Mouse (Mus musculus) kidney, postnatal 10 days (tissue): ENCODE results near the gene Arhgef3.
"Not testable (repeated sequence)": the region's sequence is repeated elsewhere in the genome, so short reads cannot be mapped to it uniquely, and the experiment has no call there.

Source experiments
- DNase-seq: peaks from one replicate; pipeline ENCODE4 v3.0.0; 2021; ENCODE audit warnings: mixed read lengths

Gene Arhgef3

DNA sequence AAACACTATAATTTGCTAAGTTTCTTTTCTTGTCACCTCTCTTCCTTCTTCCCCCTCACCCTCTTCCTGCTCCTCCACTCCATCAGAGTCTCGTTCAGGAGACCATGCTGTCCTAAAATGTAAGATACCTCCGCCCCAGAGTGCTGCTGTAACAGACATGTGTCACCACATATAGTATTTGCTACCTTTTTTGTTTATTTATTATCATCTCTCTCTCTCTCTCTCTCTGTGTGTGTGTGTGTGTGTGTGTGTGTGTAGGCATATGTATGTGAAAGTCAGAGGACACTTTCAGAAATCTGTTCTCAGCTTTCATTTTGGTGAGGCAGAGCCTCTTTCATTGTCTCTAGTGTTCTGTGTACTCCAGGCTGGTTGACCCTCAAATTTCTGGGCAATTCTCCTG, 119.0 kb downstream of the Arhgef3 start:
- DNase-seq = no peak

DNA sequence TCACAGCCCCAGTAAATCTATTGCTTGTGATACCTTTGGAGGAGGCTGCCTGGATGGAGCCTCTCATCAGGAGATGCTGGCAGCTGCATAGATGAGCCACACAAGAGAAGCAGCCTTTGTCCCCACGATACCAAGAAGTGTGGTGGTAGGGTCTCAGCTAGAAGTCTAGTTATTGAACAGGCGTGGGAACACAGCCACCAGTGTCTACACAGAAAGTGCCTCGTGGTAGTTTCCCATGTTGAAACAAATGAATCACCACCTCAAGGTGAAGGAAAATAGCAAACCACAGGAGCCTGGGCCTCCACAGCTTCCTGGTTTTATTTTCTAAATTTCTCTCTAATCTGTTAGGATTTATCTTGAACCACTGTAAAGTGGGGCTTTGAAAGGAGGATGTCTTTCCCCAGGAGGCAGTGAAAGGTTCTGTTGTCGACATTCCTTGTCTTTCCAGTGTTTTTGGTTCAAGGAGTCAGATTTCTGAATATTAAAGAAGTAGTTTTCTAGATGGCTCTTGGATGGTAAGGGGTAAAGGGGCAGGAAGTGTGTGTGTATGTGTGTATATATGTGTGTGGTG, 119.7 kb downstream of the Arhgef3 start:
- DNase-seq = no peak

DNA sequence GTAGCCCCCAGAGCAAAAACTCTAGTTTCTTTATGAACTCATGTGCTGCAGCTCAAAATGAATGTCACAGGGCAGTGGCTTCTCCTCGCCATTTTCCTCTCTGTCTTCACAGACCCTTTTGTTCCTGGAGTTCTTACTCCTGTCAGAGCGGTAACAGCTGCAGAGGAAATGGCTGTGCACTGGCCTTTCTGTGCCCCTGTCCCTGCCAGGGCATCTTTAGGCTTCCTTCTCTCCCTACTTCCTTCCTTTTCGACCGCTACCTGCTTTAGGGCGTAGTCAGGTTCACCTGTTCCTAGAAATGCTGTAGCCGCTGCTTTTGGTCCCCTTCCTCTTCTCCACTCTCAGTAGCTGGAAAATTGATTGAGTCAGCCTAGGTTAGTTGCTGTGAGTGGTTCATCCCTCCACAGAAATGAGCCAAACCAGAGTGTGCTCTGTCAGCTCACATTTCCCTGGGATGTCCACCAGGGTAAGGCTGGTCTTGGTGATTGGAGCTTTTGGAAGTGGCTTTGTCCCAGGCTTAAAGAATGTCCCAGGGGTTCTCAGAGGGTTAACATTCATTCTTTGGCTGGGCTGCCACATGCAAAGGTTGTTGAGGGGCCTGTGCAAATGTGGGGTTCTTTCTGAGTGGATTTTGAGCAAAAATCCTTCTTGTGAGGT, 121.3 kb downstream of the Arhgef3 start:
- peak; percentile 39 for DNase-seq

DNA sequence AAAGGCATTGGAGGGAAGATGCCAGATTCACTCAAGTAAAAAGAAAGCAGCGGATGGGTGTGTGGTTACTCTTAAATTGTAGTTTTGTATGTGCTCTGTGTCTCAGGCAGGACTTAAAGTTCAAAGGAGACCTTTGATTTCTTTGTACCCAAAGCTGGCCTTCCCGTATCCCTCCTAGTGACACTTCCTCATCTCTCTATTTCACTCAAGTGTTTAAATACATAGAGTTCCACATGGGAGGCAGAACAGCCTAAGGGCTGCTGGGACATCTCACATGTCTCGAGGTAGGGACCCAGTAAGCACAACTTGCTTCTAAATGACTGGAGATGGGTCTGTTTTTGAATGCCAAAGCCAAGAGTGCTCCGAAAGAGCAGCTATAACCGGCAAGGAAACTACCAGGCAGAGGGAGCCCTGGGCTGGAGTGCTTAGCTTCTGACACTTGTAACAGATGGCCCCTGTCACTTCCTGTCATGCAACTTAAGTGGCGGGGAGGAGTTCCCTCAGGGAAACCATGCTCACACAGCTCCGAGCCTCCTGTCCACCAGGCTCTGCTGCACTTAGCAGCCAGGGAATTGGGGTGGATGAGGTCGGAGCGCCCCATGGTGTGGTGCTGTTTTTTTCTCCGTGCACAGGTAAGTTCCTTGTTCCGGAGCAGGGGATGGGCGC, 123.0 kb downstream of the Arhgef3 start:
- peak; percentile 87 for DNase-seq

DNA sequence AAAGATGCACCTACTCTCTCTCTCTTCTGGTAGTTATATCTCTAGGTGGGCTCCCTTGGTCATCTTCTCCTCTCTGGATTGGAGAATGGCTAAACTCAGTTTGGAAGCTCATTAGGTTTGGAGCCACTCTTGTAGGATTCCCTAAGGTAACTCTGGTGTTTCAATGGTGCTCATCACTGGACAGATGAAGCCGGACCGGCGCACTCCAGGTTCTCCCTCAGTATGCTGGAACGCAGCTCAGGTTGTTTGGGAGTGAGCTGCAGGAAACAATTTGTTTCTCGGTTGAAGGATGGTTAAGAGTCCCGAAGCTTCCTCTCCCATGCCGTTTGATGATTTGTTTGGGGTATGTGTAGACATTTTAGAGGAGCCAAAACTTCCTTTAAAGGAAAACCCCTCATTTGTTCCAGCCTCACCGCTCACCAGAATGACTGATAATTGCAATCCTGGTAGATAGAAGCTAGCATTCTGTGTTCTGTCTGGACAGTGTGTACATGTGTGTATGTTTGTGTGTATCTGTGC, 124.0 kb downstream of the Arhgef3 start:
- DNase-seq = no peak

DNA sequence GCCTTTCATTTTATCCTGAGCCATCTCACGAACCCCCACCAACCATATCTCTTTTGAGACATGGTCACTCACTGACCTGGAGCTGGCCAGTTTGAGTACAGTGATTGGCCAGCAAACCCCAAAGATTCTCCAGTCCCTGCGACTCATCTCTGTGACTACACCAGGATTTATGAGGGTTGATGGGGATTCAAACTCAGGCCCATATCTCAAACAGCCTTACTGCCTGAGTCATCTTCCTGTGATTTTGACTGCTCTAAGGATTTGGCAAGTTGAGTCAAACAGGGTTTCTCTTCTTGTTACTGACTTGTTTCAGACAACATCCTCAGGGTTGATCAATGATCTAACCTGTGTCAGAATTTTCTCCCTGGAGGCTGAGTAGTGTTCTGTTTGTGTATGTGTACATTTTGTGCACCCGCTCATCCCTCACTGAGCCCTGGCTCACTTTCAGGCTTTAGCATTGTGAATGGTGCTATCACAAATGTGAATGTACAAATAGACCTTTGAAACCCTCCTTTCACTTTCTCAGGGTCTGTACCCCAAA, 124.9 kb downstream of the Arhgef3 start:
- no peak for DNase-seq

DNA sequence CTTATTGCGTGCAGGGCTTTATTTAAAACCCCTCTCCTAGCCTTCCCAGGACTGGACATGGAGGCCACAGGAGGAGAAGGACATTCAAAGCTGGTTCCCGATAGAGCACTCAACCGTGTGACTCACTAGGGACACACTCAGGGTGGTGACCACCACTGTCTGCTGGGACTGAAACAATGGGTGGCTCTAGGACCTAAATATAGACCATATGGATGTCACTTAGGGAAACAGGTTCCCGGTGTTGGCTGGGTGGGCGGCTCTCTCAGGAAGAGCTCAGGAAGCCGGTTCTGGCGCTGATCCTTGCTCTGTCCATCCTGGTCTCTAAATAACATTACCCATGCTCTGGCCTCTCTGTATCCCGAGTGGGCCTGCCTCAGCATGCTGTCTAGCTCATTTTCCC, 127.6 kb downstream of the Arhgef3 start:
- DNase-seq = peak; percentile 60

DNA sequence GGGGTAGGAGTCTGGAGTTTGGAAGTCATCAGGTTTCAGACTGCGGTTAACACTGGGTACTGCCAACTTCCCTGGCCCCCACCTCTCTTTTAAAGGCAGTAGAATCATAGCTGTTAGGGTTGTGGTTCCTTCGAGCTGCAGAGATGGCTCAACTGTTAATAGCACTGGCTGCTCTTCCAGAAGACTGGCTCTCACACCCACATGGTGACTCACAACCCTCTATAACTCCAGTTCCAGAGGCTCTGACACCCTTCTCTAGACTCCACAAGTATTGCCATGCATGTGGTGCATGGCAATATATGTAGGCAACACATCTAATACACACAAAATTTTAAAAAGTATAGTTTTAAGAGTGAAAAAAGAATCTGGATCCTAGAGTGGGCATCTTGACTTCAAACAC, 128.1 kb downstream of the Arhgef3 start:
- no peak for DNase-seq

DNA sequence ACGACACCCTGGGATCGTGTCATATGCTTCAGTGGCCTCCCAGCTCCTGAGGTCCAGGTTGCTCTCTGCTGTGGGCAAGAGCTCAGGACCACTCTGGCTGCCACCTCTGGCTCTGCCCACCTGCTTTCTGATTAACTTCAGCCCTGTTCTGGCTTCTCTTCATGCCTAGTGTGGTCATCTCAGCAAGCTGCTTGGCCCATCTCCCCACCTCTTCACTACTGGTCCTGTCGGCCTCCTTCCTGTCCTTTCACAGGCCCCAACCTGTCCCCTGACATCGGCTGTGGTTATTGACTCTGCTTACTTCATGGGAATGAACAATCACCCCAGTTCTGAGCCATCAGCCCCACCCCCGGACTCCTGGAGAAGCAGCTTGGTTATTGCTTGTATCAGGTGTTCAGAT, 128.9 kb downstream of the Arhgef3 start:
- no peak for DNase-seq

DNA sequence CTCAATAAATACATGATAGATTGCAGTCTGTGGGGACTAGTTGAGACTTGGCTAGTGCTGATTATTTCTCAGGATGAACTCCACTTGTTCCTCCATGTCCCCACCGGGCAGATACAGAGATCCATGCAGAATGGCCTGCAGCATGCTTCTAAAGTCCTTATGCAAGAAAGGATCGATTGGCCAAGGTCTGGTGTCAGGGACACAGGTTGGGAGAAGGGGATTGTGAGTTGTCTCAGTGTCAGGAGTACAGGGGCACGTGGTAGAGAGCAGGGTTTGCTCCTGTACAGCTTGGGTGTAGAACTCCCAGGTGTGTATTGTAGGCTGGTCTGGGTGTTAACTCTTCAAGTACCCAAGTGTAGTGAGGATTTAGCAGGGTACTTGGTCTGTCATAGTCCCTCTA, 130.2 kb downstream of the Arhgef3 start:
- no peak for DNase-seq

DNA sequence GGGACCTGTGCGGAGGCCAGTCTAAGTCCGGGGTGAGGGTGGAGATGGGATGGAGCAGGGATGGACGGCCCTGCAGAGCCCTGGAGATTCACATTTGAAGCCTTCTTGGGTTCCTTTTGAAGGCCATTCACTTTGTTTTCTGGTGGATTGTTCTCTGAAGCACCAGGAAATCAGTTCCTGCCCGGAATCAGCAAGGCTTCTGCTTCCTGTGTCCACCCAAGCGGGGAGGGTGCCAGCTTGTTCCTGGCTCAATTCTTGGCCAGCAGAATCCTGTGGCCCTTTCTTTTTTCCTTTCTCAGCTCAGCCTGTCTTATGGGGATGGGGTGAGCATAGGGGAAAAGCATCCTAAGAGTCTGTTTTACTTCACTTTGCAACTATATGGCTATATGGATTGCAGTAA, 131.7 kb downstream of the Arhgef3 start:
- peak; percentile 53 for DNase-seq

DNA sequence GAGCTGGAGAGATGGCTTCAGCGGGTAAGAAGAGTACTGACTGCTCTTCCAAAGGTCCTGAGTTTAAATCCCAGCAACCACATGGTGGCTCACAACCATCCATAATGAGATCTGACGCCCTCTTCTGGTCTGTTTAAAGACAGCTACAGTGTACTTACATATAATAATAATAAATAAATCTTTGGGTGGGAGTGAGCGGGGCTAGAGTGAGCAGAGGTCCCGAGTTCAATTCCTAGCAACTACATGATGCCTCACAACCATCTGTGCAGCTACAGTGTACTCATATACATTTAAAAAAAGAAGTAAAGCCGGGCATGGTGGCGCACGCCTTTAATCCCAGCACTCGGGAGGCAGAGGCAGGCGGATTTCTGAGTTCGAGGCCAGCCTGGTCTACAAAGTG, 132.2 kb downstream of the Arhgef3 start:
- DNase-seq = not testable (repeated sequence)

DNA sequence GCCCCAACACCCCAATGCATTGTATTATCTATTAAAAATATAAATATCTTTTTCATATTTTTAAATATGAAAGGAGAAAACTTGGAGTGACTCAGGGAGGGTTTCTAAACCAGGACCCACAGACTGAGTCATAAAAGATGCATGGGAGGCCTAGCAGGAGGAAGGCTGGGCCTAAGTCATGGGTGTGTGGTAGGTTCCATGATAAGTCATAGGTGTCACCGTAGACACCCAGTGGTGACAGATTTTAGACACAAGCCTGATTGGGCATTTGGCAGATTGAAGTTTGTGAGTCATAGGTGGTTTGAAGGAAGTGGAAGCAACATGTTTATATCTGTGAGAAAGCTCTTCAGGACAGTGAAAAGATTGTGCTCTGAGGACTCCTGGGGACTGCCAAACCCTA, 134.4 kb downstream of the Arhgef3 start:
- DNase-seq = no peak

DNA sequence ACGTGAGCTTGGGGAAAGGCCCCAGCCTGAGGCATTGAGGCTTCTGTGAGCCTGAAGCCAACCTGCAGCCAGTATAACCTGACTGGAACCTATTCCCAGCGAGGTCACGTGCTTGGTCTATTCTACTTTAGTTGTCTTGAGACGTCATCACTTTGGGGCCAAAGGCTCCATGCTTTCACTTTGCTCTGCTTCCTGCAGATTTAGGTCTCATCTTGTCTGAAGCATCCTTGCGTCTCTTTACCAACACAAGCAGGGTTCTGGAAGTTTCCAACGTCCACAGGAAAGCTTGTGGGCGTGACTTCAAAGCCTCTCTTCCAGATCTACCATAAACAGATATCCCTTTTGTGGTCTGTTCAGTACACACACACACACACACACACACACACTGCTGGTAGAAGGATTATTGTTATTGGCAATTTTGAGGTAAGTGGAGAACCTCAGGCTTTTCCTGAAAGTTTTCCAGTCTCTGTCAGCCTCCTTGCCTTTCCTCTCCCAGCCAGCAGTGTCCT, 135.6 kb downstream of the Arhgef3 start:
- no peak for DNase-seq

DNA sequence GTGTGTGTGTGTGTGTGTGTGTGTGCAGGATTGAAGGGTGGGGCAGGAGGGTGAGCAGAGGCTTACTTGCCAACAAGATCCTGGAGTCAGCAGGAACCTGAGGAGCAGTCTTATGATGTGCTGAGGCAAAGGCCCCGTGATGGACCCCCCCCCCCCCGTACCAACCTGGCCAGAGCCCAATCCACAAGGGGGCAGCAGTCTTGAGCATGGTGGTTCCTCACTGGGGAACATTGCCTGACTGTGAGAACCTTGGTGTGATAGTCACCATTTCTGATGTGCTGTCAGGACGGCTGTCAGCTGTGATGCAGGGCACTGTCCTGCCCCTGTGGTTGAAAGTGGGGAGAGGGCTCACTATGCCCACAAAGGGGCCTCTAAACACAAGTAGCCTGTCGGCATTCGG, 138.7 kb downstream of the Arhgef3 start:
- DNase-seq = no peak

DNA sequence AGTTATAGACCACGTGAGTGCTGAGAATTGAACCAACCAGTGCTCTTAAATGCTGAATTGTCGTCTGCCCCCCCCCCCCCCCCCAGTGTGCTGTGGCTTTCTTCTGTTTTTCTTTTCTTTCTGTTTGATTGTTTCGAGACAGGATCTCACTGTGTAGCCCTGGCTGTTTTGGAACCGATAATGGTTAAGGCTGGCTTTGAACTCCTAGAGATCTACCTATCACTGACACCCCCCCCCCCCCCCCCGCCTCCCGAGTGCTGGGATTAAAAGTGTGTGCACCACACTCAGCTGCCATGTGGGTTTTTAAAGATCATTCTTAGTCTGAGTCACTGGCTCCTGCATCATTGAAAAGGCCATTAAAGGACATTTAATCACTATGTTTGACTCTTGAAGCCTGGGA, 147.7 kb downstream of the Arhgef3 start:
- DNase-seq = no peak

DNA sequence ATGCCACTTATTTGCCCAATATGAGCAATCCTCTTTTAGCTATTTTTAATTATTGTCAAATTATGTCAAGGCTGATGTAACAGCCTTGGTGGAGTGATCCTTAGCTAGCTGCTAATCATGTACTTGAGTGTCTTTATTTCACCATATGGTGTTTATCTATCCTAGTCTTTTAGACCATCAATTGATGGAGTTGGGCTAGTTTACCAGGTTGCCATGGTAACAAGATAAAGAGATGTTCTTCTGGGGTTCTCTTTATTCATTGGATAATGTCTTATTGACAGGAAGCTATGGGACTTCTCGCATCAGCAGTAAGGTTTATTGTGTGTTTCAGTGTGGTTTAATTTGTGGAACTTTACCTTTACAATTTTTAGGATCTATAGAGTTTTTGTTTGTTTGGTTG, 151.9 kb downstream of the Arhgef3 start:
- no peak for DNase-seq

DNA sequence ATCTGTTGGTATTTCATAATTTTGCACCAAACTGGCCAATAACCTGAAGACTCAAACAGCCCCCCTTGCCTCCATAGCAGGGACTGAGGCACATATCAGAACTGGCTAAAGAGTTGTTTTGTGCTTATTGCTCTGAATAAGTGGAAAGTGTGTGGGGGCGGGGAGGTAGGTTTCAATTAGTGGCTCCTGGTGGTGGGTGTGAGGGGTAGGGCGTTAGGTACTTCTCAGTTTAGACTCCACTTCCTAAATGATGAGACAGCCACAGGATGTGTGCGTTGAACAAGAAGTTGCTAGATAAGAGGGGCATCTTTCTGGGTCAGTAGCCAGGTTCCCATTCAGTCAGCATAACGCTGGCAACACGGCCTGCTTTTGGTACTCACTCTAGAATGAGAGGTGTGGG, 153.4 kb downstream of the Arhgef3 start:
- no peak for DNase-seq

DNA sequence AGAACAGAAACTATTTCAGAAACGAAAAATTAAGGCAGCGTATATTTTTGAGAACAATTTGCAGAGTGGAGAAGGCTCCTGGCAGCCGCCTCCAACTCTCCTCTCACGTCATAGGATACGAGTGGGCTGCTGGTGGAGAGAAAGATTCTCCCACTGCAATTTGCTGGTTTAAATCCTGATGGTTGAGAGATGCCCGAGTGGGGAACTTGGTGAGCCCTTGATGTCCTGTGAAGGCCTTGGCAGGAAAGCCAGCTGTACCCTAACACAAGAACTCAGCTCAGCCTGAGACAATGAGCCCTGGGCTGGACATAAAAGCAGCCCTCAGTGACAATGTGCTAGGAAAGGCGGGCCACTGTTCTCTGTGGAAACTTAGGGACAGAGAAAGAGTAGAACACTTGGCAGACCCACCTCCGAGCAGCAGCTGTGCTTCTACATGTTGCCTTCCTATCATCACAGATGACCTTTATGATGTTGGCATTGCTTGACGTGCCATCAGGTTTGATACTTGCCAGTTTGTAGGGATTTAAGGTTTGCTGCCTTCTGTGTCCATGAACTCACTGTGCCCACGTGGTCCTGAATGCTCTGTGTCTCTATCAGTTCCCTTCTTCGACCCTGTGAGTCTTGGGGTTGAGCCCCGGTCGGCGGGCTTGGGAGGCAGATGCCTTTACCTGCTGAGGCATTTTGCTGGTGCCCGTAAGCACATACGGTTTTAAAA, 154.4 kb downstream of the Arhgef3 start:
- DNase-seq = no peak

DNA sequence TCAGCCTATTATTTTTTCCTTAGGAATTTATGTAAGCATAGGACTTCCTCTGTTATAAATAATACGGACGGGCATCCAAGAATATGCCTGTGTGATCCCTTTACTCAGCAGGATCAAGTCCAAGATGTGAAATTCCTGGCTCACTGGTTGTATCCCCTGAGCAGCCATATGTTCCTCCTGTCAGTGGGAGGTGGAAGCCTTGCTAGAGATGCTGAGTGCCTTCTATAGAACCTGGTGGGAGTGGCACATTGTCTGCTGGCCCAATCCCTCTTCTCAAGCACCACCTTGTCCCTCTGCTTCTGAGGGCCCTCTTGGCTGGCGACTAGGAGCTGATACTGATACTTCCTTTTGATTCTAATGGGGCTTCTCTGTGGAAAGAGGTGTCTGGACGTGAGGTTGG, 155.1 kb downstream of the Arhgef3 start:
- DNase-seq = no peak

DNA sequence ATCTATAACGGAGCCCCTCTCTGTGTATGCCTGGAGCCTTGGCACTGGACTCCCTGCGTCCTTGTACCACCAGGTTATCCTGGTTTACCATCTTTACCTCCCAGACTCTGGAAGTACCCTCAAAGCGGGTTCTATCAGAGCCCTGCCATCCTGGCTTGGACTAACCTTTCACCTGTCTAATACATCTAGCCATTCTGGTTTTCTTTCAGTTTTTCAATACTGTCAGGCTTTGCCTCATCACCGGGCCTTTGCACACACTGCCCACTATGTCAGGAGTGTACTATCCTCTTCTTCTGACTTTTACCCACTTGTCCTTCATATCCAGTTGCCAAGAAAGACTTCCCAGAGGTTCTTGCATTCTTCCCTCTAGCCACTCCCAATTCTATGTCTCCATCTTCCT, 155.8 kb downstream of the Arhgef3 start:
- no peak for DNase-seq

DNA sequence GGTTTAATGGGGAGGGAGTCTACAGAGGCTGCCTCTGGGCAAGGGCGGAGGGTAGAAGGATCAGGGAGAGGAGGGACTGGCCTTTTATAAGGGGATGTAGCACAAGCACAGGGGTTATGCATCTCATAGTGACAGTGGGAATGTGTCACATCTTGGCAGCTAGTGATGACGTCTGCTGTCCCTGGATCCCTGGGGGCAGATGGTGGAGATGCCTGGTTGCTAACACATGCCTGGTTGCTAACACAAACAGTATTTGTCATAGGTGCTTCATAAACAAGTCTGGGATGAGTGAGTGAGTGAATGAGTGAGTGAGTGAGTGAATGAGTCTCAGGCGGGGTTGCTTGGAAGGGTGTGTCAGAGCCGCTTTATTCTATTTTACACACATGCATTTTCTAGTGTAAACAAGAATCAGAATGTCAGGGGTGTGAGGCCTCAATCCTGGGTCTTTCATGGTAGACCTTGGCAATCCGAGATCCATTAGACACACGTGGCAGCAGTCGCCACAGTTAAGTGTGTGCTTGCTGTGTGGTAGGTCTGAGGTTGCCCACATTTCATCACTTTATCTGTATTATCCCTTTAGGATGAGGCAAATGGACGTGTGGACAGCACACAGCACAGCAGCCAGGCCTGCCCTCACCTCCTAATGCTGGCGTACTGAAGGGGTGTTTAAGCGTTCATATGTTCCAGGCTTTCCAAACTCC, 156.8 kb downstream of the Arhgef3 start:
- DNase-seq = no peak
